Mouse (Mus musculus): ENCODE data around the gene Vmn2r45. TPM values are rescaled to one million over a fixed set of nuclear protein-coding genes. Genes with fewer than 3 reads are reported as not detected.
"Not testable (repeated sequence)": the region's sequence is repeated elsewhere in the genome, so short reads cannot be mapped to it uniquely, and the experiment has no call there.

Vmn2r45 gene
- polyA plus RNA-seq (2015; fragmentation: Nextera tagmentation; extraction: Ambion mirVana) = not detected in 2 replicates

- not testable (repeated sequence) for ATAC-seq; H3K4me3 ChIP-seq (ENCODE audit: low read length); H3K36me3 ChIP-seq (ENCODE audit: control insufficient read depth, insufficient read depth, low read length); H3K27ac ChIP-seq (ENCODE audit: low read depth, low read length); H3K4me2 ChIP-seq (ENCODE audit: low read length); H3K4me1 ChIP-seq (ENCODE audit: control insufficient read depth, insufficient read depth, low read depth, low read length); H3K9ac ChIP-seq (ENCODE audit: low read depth, low read length); H3K9me3 ChIP-seq (ENCODE audit: control insufficient read depth, low read length); H3K27me3 ChIP-seq (replicated peaks; ENCODE audit: control insufficient read depth, insufficient read depth, low read length)
- 57% methylated on average over 1 of the region's 2 CpGs for whole genome bisulfite sequencing
Observed at GRCm38 (mm10) chr7:8488975-8489374, at the start of gene Vmn2r45. Gene Vmn2r45, minus strand, starts transcription at chr7:8489075.

Other genes starting within 250 kb of the Vmn2r45 start
- gene Vmn2r43, start 228.5 kb downstream of the Vmn2r45 start, polyA plus RNA-seq (2015; fragmentation: Nextera tagmentation; extraction: Ambion mirVana) = not detected in 2 replicates
- gene Vmn2r44, start 105.7 kb downstream of the Vmn2r45 start, polyA plus RNA-seq (2015; fragmentation: Nextera tagmentation; extraction: Ambion mirVana) = not detected in 2 replicates